Mouse (Mus musculus) midbrain, embryonic 13.5 days (tissue): Measurements from ENCODE around the gene 4933407L21Rik. TPM values are rescaled to one million over a fixed set of nuclear protein-coding genes. Genes with fewer than 3 reads are reported as not detected.
"Not testable (repeated sequence)": the region's sequence is repeated elsewhere in the genome, so short reads cannot be mapped to it uniquely, and the experiment has no call there.

Source experiments
- ATAC-seq: fragments of 200-750 bp; cut with Nextera tagmentation; 2 replicates; pipeline ENCODE4 v1.8.0; 2017; ENCODE audit warnings: mild to moderate bottlenecking, moderate TSS enrichment, moderate library complexity
- H3K27ac ChIP-seq: fragments of 300-500 bp; sonication (generic); 2 replicates; pipeline ENCODE4 v1.5.1; 2015; ENCODE audit warnings: inconsistent platforms, mild to moderate bottlenecking, moderate library complexity
- H3K27me3 ChIP-seq: fragments of 300-500 bp; sonication (generic); 2 replicates; pipeline ENCODE4 v1.6.1; 2015; ENCODE audit warnings: mild to moderate bottlenecking, inconsistent platforms
- H3K36me3 ChIP-seq: fragments of 300-500 bp; sonication (generic); 2 replicates; pipeline ENCODE4 v1.6.1; 2015; ENCODE audit warnings: mild to moderate bottlenecking, inconsistent platforms
- H3K4me1 ChIP-seq: fragments of 300-500 bp; sonication (generic); replicated peaks from 2 replicates; pipeline ENCODE4 v1.6.1; 2015; ENCODE audit warnings: inconsistent platforms
- H3K4me2 ChIP-seq: fragments of 300-500 bp; sonication (generic); replicated peaks from 2 replicates; pipeline ENCODE4 v1.6.1; 2015; ENCODE audit warnings: moderate library complexity, mild to moderate bottlenecking, inconsistent platforms
- H3K4me3 ChIP-seq: fragments of 300-500 bp; sonication (generic); replicated peaks from 2 replicates; pipeline ENCODE4 v1.5.1; 2015; ENCODE audit warnings: mild to moderate bottlenecking, inconsistent platforms
- H3K9ac ChIP-seq: fragments of 300-500 bp; sonication (generic); replicated peaks from 2 replicates; pipeline ENCODE4 v1.6.1; 2015; ENCODE audit warnings: mild to moderate bottlenecking, inconsistent platforms
- H3K9me3 ChIP-seq: fragments of 300-500 bp; sonication (generic); 2 replicates; pipeline ENCODE4 v1.6.1; 2016; ENCODE audit warnings: mild to moderate bottlenecking, inconsistent platforms
- WGBS: fragments of 180-500 bp; shearing (Covaris S2); methylation state at CpG from one replicate; pipeline ENCODE4 v1.1.7; 2015; 5-methylcytosine and 5-hydroxymethylcytosine counted together
- polyA plus RNA-seq: library from polyadenylated mRNA; unstranded; fragments of >200 nt; fragmentation: Nextera tagmentation; extraction: Ambion mirVana; gene quantifications from 2 replicates; pipeline ENCODE4 v1.2.1, GENCODE M21; 2015

Gene 4933407L21Rik
- polyA plus RNA-seq, 1 experiment from 2014 or later: 6.5 TPM

DNA sequence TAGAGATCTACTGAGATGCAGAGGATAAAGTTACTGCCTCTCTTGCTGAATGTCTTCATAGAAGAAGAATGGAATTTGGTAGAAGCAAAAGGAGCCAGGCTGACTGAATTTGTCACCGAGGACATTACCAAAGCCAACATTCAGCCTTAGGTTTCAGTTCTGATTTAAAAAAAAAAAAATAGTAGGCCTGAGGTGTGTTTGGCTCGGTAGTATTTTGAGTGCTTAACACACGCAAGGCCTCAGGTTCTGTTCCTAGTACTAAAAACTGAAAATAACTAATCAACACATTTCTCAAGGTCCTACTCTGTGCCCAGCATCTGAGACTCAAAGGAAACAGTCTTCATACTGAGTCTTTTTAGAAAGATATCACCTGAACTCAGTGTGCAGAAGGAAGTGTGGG is 42.8 kb downstream of the 4933407L21Rik start:
- Histone ChIP-seq H3K4me3 (no peak overlapping the region), H3K4me2 (no peak overlapping the region), H3K36me3 (no peaks in the 10 kb centered on the region), H3K27me3 (no peaks in the 10 kb centered on the region), H3K9ac (no peak overlapping the region), H3K27ac (no peak overlapping the region), H3K9me3 (no peaks in the 10 kb centered on the region), H3K4me1 (no peaks in the 10 kb centered on the region)
- no peak for ATAC-seq
- 92% methylated on average over 3 of the region's 3 CpGs for WGBS

DNA sequence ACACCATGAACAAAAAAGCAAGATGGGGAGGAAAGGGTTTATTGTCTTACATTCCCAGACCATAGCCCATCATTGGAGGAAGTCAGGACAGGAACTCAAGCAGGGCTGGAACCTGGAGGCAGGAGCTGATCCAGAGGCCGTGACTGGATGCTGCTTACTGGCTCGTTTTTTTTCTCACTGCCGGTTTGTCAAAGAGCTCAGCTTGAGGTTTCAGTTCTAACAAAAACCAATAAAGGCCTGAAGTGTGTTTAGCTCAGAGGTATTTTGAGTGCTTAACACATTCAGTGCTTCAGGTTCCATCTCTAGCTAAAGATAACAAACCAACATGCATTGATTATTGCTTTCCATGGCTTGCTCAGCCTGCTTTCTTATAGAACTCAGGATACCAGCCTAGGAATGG is 44.1 kb downstream of the 4933407L21Rik start:
- 76% methylated on average over 3 of the region's 3 CpGs for WGBS
- H3K9ac ChIP-seq: no peak overlapping the region
- H3K9me3 ChIP-seq: no peaks in the 10 kb centered on the region
- no peaks in the 10 kb centered on the region for H3K27me3 ChIP-seq
- no peaks in the 10 kb centered on the region for H3K36me3 ChIP-seq
- no peak for ATAC-seq
- no peak overlapping the region for H3K4me2 ChIP-seq
- H3K4me3 ChIP-seq: no peak overlapping the region
- no peaks in the 10 kb centered on the region for H3K4me1 ChIP-seq
- H3K27ac ChIP-seq: no peak overlapping the region

DNA sequence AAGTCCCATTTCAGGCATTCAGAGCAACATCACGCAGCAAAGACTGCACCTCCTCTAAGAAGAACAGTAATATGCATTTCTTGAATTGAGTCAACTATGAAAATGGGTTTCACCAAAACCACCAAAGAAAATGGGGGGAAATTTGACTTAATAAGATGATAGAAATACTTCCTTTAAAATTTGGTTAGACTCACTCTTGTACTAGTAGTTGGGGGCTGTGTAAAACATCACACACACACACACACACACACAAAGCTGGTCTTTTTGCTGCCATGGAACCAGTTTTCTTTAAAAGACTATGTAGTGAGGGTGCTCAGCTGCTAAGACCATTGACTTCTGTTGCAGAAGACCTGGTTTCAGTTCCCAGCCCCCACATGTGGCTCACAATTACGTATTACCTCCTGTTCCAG is 45.2 kb downstream of the 4933407L21Rik start:
- H3K4me1 ChIP-seq: no peaks in the 10 kb centered on the region
- no peak overlapping the region for H3K4me3 ChIP-seq
- no peaks in the 10 kb centered on the region for H3K27me3 ChIP-seq
- H3K27ac ChIP-seq: no peak overlapping the region
- 88% methylated on average over 2 of the region's 2 CpGs for WGBS
- no peaks in the 10 kb centered on the region for H3K36me3 ChIP-seq
- H3K9ac ChIP-seq: no peak overlapping the region
- ATAC-seq: no peak
- H3K9me3 ChIP-seq: no peaks in the 10 kb centered on the region
- H3K4me2 ChIP-seq: no peak overlapping the region

DNA sequence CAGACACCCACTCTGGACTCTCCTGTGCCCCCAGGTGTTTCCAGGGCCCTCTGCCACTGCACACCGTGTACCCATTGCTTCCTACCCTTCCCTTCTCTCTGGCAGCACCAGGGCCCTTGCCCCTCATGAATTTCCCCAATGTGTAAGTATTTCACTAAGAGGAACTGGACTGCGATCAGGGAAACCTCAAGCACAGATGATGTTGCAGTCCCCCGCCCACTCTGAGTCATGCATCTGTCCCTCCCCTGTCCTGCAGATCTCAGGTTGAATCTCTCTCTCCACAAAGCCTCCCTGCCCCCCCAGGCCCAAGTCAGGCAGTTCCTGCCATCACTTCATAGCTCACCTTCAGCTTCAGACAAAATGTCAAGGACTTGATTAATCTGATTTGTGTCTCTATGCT is 49.4 kb downstream of the 4933407L21Rik start:
- H3K27me3 ChIP-seq: no peaks in the 10 kb centered on the region
- WGBS: 78% methylated on average over 3 of the region's 3 CpGs
- no peak for ATAC-seq
- H3K9me3 ChIP-seq: no peaks in the 10 kb centered on the region
- no peak overlapping the region for H3K4me3 ChIP-seq
- H3K4me2 ChIP-seq: no peak overlapping the region
- H3K9ac ChIP-seq: no peak overlapping the region
- H3K4me1 ChIP-seq: 0 out of 2 replicates have a peak, but pooled peaks cover 3% of the 10 kb centered on the region
- H3K27ac ChIP-seq: no peak overlapping the region
- no peaks in the 10 kb centered on the region for H3K36me3 ChIP-seq

DNA sequence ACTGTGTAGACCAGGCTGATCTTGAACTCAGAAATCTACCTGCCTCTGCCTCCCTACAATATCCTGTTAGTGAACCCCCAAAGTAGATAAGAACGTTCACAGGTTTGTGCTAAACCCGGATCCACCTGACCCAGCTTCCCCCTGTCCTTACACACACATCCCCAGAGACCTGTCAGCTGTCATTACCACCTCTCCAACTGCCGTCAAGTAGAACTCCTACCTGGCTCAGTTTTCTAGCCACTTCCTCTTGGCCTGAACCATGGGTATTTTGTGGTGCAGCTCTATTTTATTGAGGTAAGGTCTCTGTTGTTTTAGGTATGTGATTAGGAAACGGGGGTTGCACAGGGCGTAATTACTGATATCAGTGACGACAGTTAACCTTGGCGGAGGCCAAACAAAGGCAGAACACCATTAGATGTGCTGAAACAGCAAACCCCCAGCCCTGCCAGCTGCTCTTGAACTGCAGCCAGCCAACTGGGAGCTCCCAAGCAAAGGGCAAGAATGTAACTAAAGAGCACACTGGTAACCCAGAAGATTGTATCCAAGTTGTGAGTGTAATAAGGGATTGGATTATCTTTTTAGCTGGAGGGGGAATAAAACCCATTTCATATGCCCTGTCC is 53.6 kb downstream of the 4933407L21Rik start:
- H3K36me3 ChIP-seq: no peaks in the 10 kb centered on the region
- no peak overlapping the region for H3K9ac ChIP-seq
- no peak overlapping the region for H3K4me3 ChIP-seq
- no peaks in the 10 kb centered on the region for H3K9me3 ChIP-seq
- no peak for ATAC-seq
- 76% methylated on average over 7 of the region's 7 CpGs for WGBS
- no peak overlapping the region for H3K27ac ChIP-seq
- no peaks in the 10 kb centered on the region for H3K27me3 ChIP-seq
- H3K4me2 ChIP-seq: no peak overlapping the region
- 0 out of 2 replicates have a peak, but pooled peaks cover 3% of the 10 kb centered on the region for H3K4me1 ChIP-seq

DNA sequence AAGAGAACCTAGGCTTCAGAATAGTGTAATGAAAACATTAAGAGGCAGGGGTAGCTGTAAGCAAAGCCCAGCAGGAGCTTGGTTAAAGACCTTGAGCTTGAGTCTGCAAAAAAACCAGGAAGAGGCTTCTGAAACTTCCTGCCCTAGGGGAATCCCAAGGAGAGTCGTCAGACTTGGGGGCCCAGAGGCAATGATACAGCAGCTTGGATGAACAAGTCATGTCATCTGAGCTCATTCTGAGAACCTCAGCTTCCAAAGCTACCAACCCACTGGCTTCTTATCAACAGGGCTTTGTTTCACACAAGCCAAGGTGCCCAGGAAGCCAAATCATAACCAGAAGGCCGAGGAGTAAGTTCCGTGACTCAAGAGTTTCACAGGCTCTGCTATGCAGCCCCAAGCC is 57.5 kb downstream of the 4933407L21Rik start:
- 89% methylated on average over 3 of the region's 3 CpGs for WGBS

DNA sequence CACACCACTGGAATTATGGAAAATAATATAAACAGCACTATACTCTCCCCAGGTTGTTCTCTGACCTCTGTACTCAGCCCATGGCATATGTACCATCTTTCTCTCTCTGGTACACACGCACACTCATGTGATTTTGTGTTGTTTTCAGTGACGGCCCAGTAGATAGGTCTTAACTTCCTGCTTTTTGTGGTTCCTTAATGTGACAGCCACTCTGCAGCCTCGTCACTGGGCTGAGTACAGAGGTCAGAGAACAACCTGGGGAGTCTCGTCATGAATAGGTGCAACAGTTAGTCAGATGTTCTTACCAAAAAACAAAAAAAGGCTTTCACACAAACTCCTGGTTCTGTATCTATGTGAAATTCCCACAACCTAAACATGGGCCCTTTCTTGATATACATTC is 60.1 kb downstream of the 4933407L21Rik start:
- no peaks in the 10 kb centered on the region for H3K9me3 ChIP-seq
- H3K36me3 ChIP-seq: no peaks in the 10 kb centered on the region
- WGBS: 77% methylated on average over 4 of the region's 4 CpGs
- H3K9ac ChIP-seq: no peak overlapping the region
- H3K4me3 ChIP-seq: no peak overlapping the region
- H3K4me1 ChIP-seq: no peaks in the 10 kb centered on the region
- no peaks in the 10 kb centered on the region for H3K27me3 ChIP-seq
- no peak overlapping the region for H3K4me2 ChIP-seq
- ATAC-seq: no peak
- H3K27ac ChIP-seq: no peak overlapping the region

More for the DNA sequence above, 57.5 kb downstream of the 4933407L21Rik start:
- ATAC-seq: no peak
- no peak overlapping the region for H3K27ac ChIP-seq
- H3K4me2 ChIP-seq: no peak overlapping the region
- no peaks in the 10 kb centered on the region for H3K36me3 ChIP-seq
- H3K27me3 ChIP-seq: no peaks in the 10 kb centered on the region
- H3K9ac ChIP-seq: no peak overlapping the region
- no peak overlapping the region for H3K4me3 ChIP-seq
- no peaks in the 10 kb centered on the region for H3K9me3 ChIP-seq
- H3K4me1 ChIP-seq: 0 out of 2 replicates have a peak, but pooled peaks cover 3% of the 10 kb centered on the region

DNA sequence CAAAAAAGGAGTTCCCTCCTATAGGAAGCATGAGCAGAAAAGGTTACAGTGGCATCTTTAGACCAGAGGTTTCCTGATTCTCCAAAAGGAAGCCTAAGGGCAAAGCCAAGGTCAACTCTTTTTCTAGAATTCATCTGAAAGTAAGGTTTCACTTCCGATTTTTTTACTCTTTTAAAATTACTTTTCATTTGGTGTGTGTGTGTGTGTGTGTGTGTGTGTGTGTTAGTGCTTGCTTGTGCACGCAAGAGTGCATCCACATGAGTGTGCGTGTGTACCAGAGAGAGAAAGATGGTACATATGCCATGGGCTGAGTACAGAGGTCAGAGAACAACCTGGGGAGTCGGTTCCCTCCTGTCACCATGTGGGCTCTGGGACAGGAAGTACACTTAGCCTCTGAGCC is 60.6 kb downstream of the 4933407L21Rik start:
- not testable (repeated sequence) for ATAC-seq, H3K9me3 ChIP-seq, H3K27ac ChIP-seq, H3K36me3 ChIP-seq, H3K9ac ChIP-seq, H3K4me3 ChIP-seq, H3K4me2 ChIP-seq, H3K27me3 ChIP-seq, H3K4me1 ChIP-seq
- WGBS: 88% methylated on average over 4 of the region's 4 CpGs

Other genes with a start within 250 kb of the 4933407L21Rik start
- 0.59 and 0.90 TPM in 2 replicates for gene A630001G21Rik, start 149.8 kb upstream of the 4933407L21Rik start, polyA plus RNA-seq
- gene Cab39, start 135.0 kb upstream of the 4933407L21Rik start, polyA plus RNA-seq: 52.1 and 54.9 TPM in 2 replicates
- 179 and 201 TPM in 2 replicates for gene Itm2c, start 34.2 kb upstream of the 4933407L21Rik start, polyA plus RNA-seq
- 0.05 and 0.07 TPM in 2 replicates for gene Gpr55, start 32.5 kb downstream of the 4933407L21Rik start, polyA plus RNA-seq
- gene Spata3, start 88.3 kb downstream of the 4933407L21Rik start, polyA plus RNA-seq: 0.27 TPM in 1 of 2 replicates, not detected in the other
- gene 2810459M11Rik, start 117.4 kb downstream of the 4933407L21Rik start, polyA plus RNA-seq: 2.3 and 2.5 TPM in 2 replicates
- 188 and 201 TPM in 2 replicates for gene Psmd1, start 135.9 kb downstream of the 4933407L21Rik start, polyA plus RNA-seq
- 0.15 and 0.28 TPM in 2 replicates for gene Htr2b, start 183.5 kb downstream of the 4933407L21Rik start, polyA plus RNA-seq
- gene Gm21972, start 205.2 kb downstream of the 4933407L21Rik start, polyA plus RNA-seq: 0.30 TPM in 1 of 2 replicates, not detected in the other
- gene Armc9, start 226.3 kb downstream of the 4933407L21Rik start, polyA plus RNA-seq: 37.2 and 37.4 TPM in 2 replicates